13 mouse cellular contexts compared by ENCODE assay signal in the genomic region with DNA sequence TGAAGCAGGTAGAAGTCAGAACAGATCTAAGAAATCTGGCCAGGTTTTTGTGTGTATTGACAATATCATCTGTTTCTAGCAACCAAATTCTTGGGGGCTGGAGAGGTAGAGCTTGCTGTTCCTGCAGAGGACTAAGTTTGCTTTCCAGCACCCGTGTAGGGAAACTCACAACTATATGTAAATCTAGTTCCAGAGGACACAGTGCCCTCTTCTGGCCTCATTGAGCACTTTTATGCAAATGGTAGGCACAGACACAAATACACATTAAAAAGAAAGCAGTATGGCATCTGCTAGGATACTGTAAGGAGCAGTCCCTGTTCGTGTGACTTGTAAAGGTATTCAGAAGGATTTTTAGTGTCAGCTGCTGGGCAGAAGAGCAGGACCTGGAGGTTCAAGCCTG. TPM values are rescaled to one million over a fixed set of nuclear protein-coding genes. Genes with fewer than 3 reads are reported as not detected.
DNase-seq lines count a peak whose midpoint lies in the region; ATAC-seq and TF ChIP-seq lines count a peak whose summit lies in the region.
"Had no signal": no experiment of that assay in that cellular context is flagged by ENCODE, and none has a peak within 500 bp of the region (broad histone marks: within the 10 kb centered on the region; RNA-seq: fewer than 3 reads in every experiment).

No protein-coding gene starts in this region.

- H3K9me3 ChIP-seq in liver, embryonic 14.5 days (ENCODE audit: control insufficient read depth, low read length) = no peaks in the 10 kb centered on the region
- H3K9me3 ChIP-seq in liver, embryonic 12.5 days (replicated peaks) = no peaks in the 10 kb centered on the region
- H3K9me3 ChIP-seq in forebrain, embryonic 16.5 days (ENCODE audit: control insufficient read depth, low read length) = no peaks in the 10 kb centered on the region
- H3K9me3 ChIP-seq: hindbrain, embryonic 15.5 days had no signal

- H3K4me2 ChIP-seq in liver, embryonic 14.5 days (ENCODE audit: low read depth) = no peak overlapping the region
- H3K4me2 ChIP-seq in liver, embryonic 12.5 days = no peak overlapping the region
- H3K4me2 ChIP-seq in forebrain, embryonic 16.5 days (ENCODE audit: low read length) = no peak overlapping the region
- H3K4me2 ChIP-seq: hindbrain, embryonic 15.5 days had no signal

- WGBS in liver, embryonic 14.5 days (ENCODE audit: insufficient replicate concordance) = 57% methylated on average over 2 of the region's 2 CpGs
- 56% methylated on average over 2 of the region's 2 CpGs for WGBS in liver, embryonic 12.5 days (ENCODE audit: insufficient replicate concordance)
- WGBS in forebrain, embryonic 16.5 days = 75% methylated on average over 2 of the region's 2 CpGs

- no peak overlapping the region for H3K9ac ChIP-seq in liver, embryonic 14.5 days (replicated peaks)
- H3K9ac ChIP-seq in liver, embryonic 12.5 days = no peak overlapping the region
- H3K9ac ChIP-seq in forebrain, embryonic 16.5 days (replicated peaks; ENCODE audit: low read depth, low read length) = no peak overlapping the region
- H3K9ac ChIP-seq: hindbrain, embryonic 15.5 days had no signal

- H3K27me3 ChIP-seq in liver, embryonic 14.5 days (ENCODE audit: control insufficient read depth, insufficient read depth, low read length) = no peaks in the 10 kb centered on the region
- H3K27me3 ChIP-seq in liver, embryonic 12.5 days (replicated peaks) = no peaks in the 10 kb centered on the region
- no peaks in the 10 kb centered on the region for H3K27me3 ChIP-seq in forebrain, embryonic 16.5 days (replicated peaks; ENCODE audit: control insufficient read depth, insufficient read depth, low read length)
- H3K27me3 ChIP-seq: hindbrain, embryonic 15.5 days had no signal

- ATAC-seq in liver, embryonic 14.5 days (ENCODE audit: insufficient read depth) = no peak
- ATAC-seq in liver, embryonic 12.5 days = no peak
- peak; percentile 28 for ATAC-seq in activated CD4-positive, CD25-positive, alpha-beta regulatory T cell, adult 4 months
- 0 out of 2 replicates have a peak, but pooled peaks have one; percentile 33 for ATAC-seq in neutrophil, adult 5-6 weeks (ENCODE audit: extremely low read depth, insufficient number of reproducible peaks, low FRiP score, poor library complexity, severe bottlenecking)
- ATAC-seq in forebrain, embryonic 16.5 days = no peak

- H3K4me3 ChIP-seq in liver, embryonic 14.5 days (ENCODE audit: insufficient read depth in 1 of 2, low read depth in 2 of 2, low read length in 2 of 2) = no peak overlapping the region
- H3K4me3 ChIP-seq in liver, embryonic 12.5 days = no peak overlapping the region
- no peak overlapping the region for H3K4me3 ChIP-seq in forebrain, embryonic 16.5 days (replicated peaks; ENCODE audit: low read length)
- H3K4me3 ChIP-seq: hindbrain, embryonic 15.5 days; myocyte had no signal

- peak; percentile 41 for DNase-seq in embryo, embryonic 10 days (ENCODE audit: low spot score)
- no peak for DNase-seq in embryo, embryonic 9.5 days (ENCODE audit: extremely low spot score)
- no peak for DNase-seq in liver, embryonic 14.5 days (ENCODE audit: low read depth in 3 of 3, low spot score in 3 of 3)
- no peak for DNase-seq in spleen, adult 18-20 months
- DNase-seq: adrenal gland, postnatal 14 days; cerebellum, postnatal 10 days; layer of hippocampus, postnatal 36 days had no signal

- no peak overlapping the region for H3K27ac ChIP-seq in liver, embryonic 14.5 days
- no peak overlapping the region for H3K27ac ChIP-seq in liver, embryonic 12.5 days
- H3K27ac ChIP-seq in forebrain, embryonic 16.5 days (ENCODE audit: low read length) = no peak overlapping the region
- H3K27ac ChIP-seq: hindbrain, embryonic 15.5 days had no signal

- H3K36me3 ChIP-seq in liver, embryonic 14.5 days (replicated peaks; ENCODE audit: control insufficient read depth, insufficient read depth, low read depth) = peaks cover 34% of the 10 kb centered on the region
- peaks cover 82% of the 10 kb centered on the region for H3K36me3 ChIP-seq in liver, embryonic 12.5 days
- H3K36me3 ChIP-seq in forebrain, embryonic 16.5 days (ENCODE audit: control insufficient read depth, insufficient read depth) = peaks cover 48% of the 10 kb centered on the region

- peak; percentile 48; the same call in 1 of the 2 replicates for TF ChIP-seq CTCF in liver, embryonic 14.5 days (IDR thresholded peaks at IDR 0.05; ENCODE audit: low read depth)

- no peak for TF ChIP-seq EP300 in liver, embryonic 14.5 days (IDR thresholded peaks at IDR 0.05; ENCODE audit: low read depth)

- H3K4me1 ChIP-seq in liver, embryonic 14.5 days (replicated peaks; ENCODE audit: control insufficient read depth in 2 of 2, insufficient read depth in 2 of 2, low read length in 1 of 2) = no peaks in the 10 kb centered on the region; a peak in 2 of 4 replicates
- H3K4me1 ChIP-seq in liver, embryonic 12.5 days = peaks cover 6% of the 10 kb centered on the region; the same call in 1 of the 2 replicates
- H3K4me1 ChIP-seq in forebrain, embryonic 16.5 days (replicated peaks; ENCODE audit: control insufficient read depth, insufficient read depth, low read length) = no peaks in the 10 kb centered on the region
- H3K4me1 ChIP-seq: hindbrain, embryonic 15.5 days had no signal

RNA-seq across cellular contexts. Expression of gene Abraxas2, which starts 23.3 kb away (rescaled TPM):
- 5.0 and 7.4 TPM in 2 replicates for polyA plus RNA-seq in liver, embryonic 14.5 days (2012; rRNA removed)
- polyA plus RNA-seq in liver, embryonic 14.5 days (2014; fragmentation: Nextera tagmentation; extraction: Ambion mirVana) = 10.7 and 11.7 TPM in 2 replicates
- 17.7 and 18.1 TPM in 2 replicates for polyA plus RNA-seq in liver, embryonic 12.5 days (2016; fragmentation: Nextera tagmentation; extraction: Ambion mirVana)
- polyA plus RNA-seq in activated CD4-positive, CD25-positive, alpha-beta regulatory T cell, adult 4 months (2017; shearing (Covaris generic)) = 10 to 100 TPM; 29.6 to 36.5 TPM
- total RNA-seq in neutrophil, adult 5-6 weeks (2017) = 56.4 and 67.7 TPM in 2 replicates
- 38.1 and 43.5 TPM in 2 replicates for polyA plus RNA-seq in forebrain, embryonic 16.5 days (2015; fragmentation: Nextera tagmentation; extraction: Ambion mirVana)

RNA-seq across cellular contexts. Expression of gene Eef1akmt2, which starts 29.9 kb away (rescaled TPM):
- polyA plus RNA-seq in liver, embryonic 14.5 days (2012; rRNA removed) = 5.1 and 13.1 TPM in 2 replicates
- 19.0 and 20.8 TPM in 2 replicates for polyA plus RNA-seq in liver, embryonic 14.5 days (2014; fragmentation: Nextera tagmentation; extraction: Ambion mirVana)
- polyA plus RNA-seq in liver, embryonic 12.5 days (2016; fragmentation: Nextera tagmentation; extraction: Ambion mirVana) = 29.6 and 31.4 TPM in 2 replicates
- 10 to 100 TPM; 59.5 to 60.2 TPM for polyA plus RNA-seq in activated CD4-positive, CD25-positive, alpha-beta regulatory T cell, adult 4 months (2017; shearing (Covaris generic))
- total RNA-seq in neutrophil, adult 5-6 weeks (2017) = 30.7 and 35.0 TPM in 2 replicates
- polyA plus RNA-seq in forebrain, embryonic 16.5 days (2015; fragmentation: Nextera tagmentation; extraction: Ambion mirVana) = 97.0 and 101 TPM in 2 replicates

RNA-seq across cellular contexts. Expression of gene Zranb1, which starts 48.6 kb away (rescaled TPM):
- 3.8 and 6.0 TPM in 2 replicates for polyA plus RNA-seq in liver, embryonic 14.5 days (2012; rRNA removed)
- polyA plus RNA-seq in liver, embryonic 14.5 days (2014; fragmentation: Nextera tagmentation; extraction: Ambion mirVana) = 7.5 and 7.6 TPM in 2 replicates
- 9.0 and 9.2 TPM in 2 replicates for polyA plus RNA-seq in liver, embryonic 12.5 days (2016; fragmentation: Nextera tagmentation; extraction: Ambion mirVana)
- 10 to 100 TPM in 1 of 2 experiments, 1 to 10 TPM in 1; 8.7 to 10.8 TPM for polyA plus RNA-seq in activated CD4-positive, CD25-positive, alpha-beta regulatory T cell, adult 4 months (2017; shearing (Covaris generic))
- total RNA-seq in neutrophil, adult 5-6 weeks (2017) = 65.3 and 71.2 TPM in 2 replicates
- polyA plus RNA-seq in forebrain, embryonic 16.5 days (2015; fragmentation: Nextera tagmentation; extraction: Ambion mirVana) = 22.6 and 22.8 TPM in 2 replicates

Comparison
In these comparisons a context has a peak if more than half of its experiments do, and no peak if none do; other contexts are left out.
1. ATAC-seq: peak in activated CD4-positive, CD25-positive, alpha-beta regulatory T cell, adult 4 months (single experiment) and neutrophil, adult 5-6 weeks (single experiment); none in liver, embryonic 14.5 days (single experiment), liver, embryonic 12.5 days (single experiment) and forebrain, embryonic 16.5 days (single experiment).